Mouse (Mus musculus): Measurements from ENCODE around the gene Anapc11. TPM values are rescaled to one million over a fixed set of nuclear protein-coding genes. Genes with fewer than 3 reads are reported as not detected.

The Anapc11 gene
- polyA plus RNA-seq, 1 experiment from 2014 or later = 200 TPM

DNA sequence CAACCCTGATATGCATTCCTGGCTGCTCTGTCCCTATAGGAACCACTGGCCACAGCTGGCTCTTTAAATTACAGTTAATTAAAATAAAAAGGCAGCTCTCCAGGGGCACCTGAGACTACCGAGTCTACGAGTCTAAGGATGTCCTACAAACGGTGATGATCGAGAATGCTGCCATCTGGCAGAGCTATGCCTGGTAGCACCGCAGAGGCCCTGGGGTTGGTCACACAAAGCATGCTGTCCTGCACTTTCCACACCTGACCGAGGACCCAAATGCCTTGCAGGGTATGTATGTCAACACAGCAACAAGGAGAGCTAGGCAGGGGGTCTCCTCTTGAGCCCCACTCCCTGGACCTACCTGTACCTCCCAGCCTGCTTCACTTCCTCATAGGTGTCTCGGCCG is 15.8 kb downstream of the Anapc11 start:
- H3K9me3 ChIP-seq = no peaks in the 10 kb centered on the region
- peaks cover 5% of the 10 kb centered on the region; the same call in 1 of the 2 replicates for H3K27me3 ChIP-seq (replicated peaks)
- H3K36me3 ChIP-seq (replicated peaks) = 0 out of 2 replicates have a peak, but pooled peaks cover 13% of the 10 kb centered on the region
- ATAC-seq (replicated peaks) = no peak
- H3K4me1 ChIP-seq = peaks cover 26% of the 10 kb centered on the region
- H3K4me3 ChIP-seq = no peak overlapping the region
- WGBS = 82% methylated on average over 8 of the region's 8 CpGs
- no peak overlapping the region for H3K4me2 ChIP-seq
- H3K27ac ChIP-seq = no peak overlapping the region
- H3K9ac ChIP-seq = no peak overlapping the region

DNA sequence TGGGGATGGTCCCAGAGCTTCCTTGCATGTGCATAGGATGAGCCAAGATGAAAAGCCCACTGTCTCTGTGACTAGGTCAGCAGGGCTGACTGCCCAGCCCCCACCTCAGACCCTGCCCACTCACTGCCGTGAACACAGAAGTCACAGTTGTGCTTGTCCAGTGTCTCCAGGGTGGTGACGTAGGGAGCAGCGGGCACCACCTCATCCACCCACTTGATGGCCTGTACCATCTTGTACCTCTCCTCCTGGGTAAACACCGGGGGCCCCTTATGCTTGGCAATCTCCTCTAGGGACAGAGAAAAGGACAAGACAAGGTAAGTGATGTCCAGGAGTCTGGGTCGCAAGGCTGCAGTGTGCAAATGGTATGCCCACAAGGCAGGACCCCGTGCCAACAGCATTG is 16.9 kb downstream of the Anapc11 start:
- WGBS = 93% methylated on average over 6 of the region's 6 CpGs
- Histone ChIP-seq H3K27me3 (replicated peaks) (no peaks in the 10 kb centered on the region), H3K27ac (no peak overlapping the region), H3K4me1 (peaks cover 24% of the 10 kb centered on the region), H3K9ac (no peak overlapping the region), H3K4me2 (no peak overlapping the region), H3K9me3 (no peaks in the 10 kb centered on the region), H3K36me3 (replicated peaks) (peaks cover 19% of the 10 kb centered on the region; the same call in 1 of the 2 replicates), H3K4me3 (no peak overlapping the region)
- no peak for ATAC-seq (replicated peaks)

DNA sequence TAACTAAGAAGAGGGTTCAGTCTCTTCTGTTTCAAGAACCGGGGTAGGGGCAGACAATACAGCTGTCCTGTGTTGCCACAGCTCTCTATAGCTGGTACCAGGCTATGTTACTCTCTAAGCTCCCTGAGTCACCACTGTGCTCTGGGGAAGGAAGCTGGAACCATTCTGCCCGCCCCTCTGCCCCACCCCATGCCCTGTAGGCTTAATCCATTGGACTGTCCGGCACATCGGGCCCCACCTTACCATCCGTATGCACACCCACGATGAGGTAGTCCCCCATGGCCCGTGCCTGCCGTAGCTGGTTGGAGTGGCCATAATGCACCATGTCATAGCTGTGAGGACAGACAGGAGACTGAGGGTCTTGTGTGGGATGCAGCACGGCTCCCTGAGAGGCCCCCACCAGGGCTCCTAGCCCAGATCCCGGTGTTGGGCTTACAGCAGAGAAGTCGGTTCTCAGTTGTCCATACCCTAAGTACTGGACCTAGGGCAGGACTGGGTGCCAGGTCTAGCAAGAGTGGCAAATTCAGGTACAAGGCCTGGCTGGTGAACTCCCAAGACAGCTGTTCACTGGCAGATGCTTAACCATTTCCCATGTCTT is 17.5 kb downstream of the Anapc11 start:
- Histone ChIP-seq H3K9ac (no peak overlapping the region), H3K4me3 (no peak overlapping the region), H3K4me1 (peaks cover 24% of the 10 kb centered on the region), H3K27me3 (replicated peaks) (no peaks in the 10 kb centered on the region), H3K27ac (no peak overlapping the region), H3K9me3 (no peaks in the 10 kb centered on the region), H3K36me3 (replicated peaks) (peaks cover 23% of the 10 kb centered on the region), H3K4me2 (no peak overlapping the region)
- 89% methylated on average over 11 of the region's 11 CpGs for WGBS
- no peak for ATAC-seq (replicated peaks)

DNA sequence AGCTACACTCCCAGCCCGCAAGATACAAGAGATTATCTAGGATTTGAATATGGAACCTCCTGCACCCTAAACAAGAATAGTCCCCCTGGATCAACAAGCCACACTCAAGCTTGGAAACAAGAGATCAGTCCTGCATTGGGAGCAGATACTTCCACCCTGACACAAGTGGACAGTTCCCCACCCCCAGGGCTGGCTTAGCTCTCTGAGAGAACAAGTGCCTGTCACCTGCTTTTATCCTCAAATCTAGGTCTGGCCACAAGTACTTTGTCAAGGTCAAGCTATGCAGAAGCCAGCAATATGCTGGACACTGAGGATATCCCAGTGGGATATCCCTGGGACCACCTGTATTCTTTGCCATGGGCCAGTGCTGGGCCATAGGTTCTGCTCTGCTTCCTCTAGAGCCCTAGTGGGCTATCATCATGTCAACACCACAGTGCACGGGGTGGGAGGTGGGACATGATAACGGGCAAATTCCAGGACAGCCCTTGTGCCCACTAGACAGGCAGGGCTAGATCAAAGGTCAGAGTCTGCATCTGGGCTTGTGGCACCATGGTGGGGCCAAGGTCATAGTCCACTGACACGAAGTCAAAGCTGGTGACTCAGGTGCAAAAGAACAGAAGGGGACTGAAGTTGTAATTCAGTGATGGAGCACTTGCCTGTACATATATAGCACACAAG is 18.5 kb downstream of the Anapc11 start:
- Histone ChIP-seq H3K4me3 (peak overlapping the region; percentile 73), H3K9ac (peak overlapping the region; percentile 84), H3K4me1 (peaks cover 24% of the 10 kb centered on the region), H3K9me3 (no peaks in the 10 kb centered on the region), H3K27ac (peak overlapping the region; percentile 91), H3K27me3 (replicated peaks) (no peaks in the 10 kb centered on the region), H3K4me2 (peak overlapping the region; percentile 74), H3K36me3 (replicated peaks) (peaks cover 24% of the 10 kb centered on the region)
- WGBS = 55% methylated on average over 4 of the region's 4 CpGs
- no peak for ATAC-seq (replicated peaks)

DNA sequence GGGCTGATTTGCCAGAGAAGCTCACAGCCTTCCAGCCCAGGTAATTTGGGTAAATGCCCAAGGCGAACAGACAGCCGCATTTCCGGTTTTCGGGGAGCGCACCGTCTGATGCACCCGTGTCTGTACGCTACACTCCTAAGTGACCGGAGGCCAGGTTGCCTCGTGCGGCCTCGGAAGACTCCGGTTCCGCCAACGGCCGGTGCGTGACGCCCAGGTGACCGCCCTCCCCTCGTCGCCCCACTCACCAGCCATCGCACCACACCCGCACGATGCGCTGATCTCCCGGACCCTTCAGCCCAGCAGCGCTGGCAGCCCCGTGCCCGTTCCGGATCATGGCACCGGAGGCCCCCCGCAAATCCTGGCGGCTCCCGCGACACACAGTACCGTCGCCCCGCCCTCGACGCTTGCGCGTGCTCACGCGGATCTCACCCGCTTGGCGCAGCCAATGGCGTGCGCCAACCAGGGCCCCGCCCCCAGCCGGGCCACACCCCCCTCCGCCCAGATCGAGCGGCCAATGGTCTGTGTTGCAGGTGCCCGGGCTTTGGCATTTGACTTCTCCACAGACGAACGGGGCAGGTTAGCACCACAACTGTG is 19.4 kb downstream of the Anapc11 start, which contains the start of gene Pcyt2:
Gene Pcyt2 (minus strand): TSS at position 418 of the 594 bp plus-strand sequence.
- H3K4me1 ChIP-seq = peaks cover 24% of the 10 kb centered on the region
- ATAC-seq (replicated peaks) = peak; percentile 95
- H3K4me2 ChIP-seq = peak within 1 kb of the TSS; percentile 74
- under 1% methylated on average over 56 of the region's 56 CpGs for WGBS
- peak within 1 kb of the TSS; percentile 91 for H3K27ac ChIP-seq
- peak within 1 kb of the TSS; percentile 73 for H3K4me3 ChIP-seq
- H3K9ac ChIP-seq = peak within 1 kb of the TSS; percentile 84
- H3K36me3 ChIP-seq (replicated peaks) = peaks cover 32% of the 10 kb centered on the region
- H3K9me3 ChIP-seq = no peaks in the 10 kb centered on the region
- H3K27me3 ChIP-seq (replicated peaks) = no peaks in the 10 kb centered on the region

DNA sequence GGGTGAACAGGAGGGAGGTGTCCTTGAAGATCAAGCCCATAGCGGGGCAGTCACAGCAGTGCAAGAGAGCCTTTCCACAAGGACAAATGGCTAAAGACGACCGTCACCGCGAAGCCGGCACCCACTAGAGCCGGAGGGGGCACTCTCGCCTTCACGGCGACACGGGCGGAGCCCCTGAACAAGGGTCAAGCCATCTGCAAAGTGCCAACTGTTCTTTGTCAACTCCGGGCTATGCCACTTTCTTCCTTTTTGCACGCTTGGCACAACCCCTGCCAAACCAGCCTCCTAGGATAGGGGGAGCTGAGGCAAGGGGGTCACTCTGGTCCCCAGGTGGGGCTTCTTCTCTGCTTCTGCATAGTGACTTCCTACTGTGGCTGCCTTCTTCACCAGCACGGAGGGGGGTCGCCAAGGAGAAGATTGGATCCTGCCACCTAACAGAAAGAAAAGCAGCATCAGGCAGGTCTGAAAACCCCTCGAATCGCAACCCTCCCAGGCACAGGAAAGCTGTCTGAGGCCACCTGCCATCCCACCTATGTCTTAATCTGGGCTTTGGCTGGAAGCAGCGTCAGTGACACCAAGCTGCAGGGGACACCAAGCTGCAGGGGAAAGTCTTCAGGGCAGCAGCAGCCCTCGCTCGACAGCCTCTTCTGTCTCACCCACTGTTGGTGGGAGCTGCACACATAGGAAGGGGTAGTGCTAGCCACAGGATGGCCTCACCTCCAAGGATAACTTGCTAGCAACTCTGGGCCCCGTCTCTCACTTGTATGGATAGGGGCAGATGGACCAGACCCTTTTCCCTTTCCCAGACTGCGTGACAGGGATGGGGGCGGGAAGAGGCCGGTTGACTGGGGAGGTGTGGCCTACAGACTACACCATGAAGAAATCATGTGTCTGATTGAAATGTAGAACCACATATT is 20.7 kb downstream of the Anapc11 start:
- WGBS = 95% methylated on average over 25 of the region's 25 CpGs
- H3K4me3 ChIP-seq = no peak overlapping the region
- no peaks in the 10 kb centered on the region for H3K9me3 ChIP-seq
- peaks cover 31% of the 10 kb centered on the region for H3K4me1 ChIP-seq
- H3K27ac ChIP-seq = 0 out of 2 replicates have a peak overlapping the region, but pooled peaks have one; percentile 91
- H3K4me2 ChIP-seq = no peak overlapping the region
- no peaks in the 10 kb centered on the region for H3K27me3 ChIP-seq (replicated peaks)
- no peak for ATAC-seq (replicated peaks)
- H3K36me3 ChIP-seq (replicated peaks) = peaks cover 33% of the 10 kb centered on the region
- H3K9ac ChIP-seq = no peak overlapping the region

DNA sequence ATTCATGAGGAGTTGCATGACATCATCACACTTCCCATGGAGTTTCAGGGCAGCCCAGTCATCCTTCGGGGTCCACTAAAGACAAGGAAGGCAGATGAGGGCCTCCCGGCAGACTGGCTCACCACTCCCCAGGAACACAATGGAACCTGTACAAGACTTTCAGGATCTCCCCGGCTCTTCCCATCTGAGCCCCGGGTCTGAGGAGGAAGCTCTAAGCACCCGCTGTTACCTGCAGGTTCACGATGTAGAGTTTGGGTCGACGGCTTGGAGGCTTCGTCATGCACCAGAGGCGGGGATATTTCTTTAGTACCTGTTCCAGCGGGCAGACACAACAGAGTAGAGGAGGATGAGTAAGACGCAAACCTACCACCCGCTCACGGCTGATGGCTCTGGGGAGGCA is 22.0 kb downstream of the Anapc11 start:
- Histone ChIP-seq H3K9ac (no peak overlapping the region), H3K36me3 (replicated peaks) (peaks cover 33% of the 10 kb centered on the region), H3K9me3 (no peaks in the 10 kb centered on the region), H3K27ac (no peak overlapping the region), H3K4me1 (peaks cover 38% of the 10 kb centered on the region), H3K4me2 (no peak overlapping the region), H3K27me3 (replicated peaks) (no peaks in the 10 kb centered on the region), H3K4me3 (no peak overlapping the region)
- WGBS = 93% methylated on average over 14 of the region's 14 CpGs
- ATAC-seq (replicated peaks) = no peak

DNA sequence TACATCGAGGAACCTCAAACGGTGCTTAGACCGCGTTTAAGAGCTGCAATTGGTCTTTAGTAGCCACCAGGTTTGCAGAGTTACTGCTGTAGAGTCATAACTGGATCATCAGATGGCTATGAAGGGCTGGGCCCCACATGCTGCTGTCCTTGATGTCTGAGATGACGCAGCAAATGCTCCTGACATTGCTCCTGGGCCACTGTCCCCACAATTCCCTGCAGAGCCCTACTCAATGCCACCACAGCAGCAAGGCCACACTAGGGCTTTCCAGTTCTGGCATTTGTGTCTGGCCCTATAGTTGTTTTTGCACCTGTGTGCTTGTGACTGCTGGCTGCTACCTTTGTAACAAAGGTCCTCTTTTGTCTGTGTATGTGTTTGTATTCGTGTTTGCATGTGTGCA is 24.6 kb downstream of the Anapc11 start:
- Histone ChIP-seq H3K4me2 (no peak overlapping the region), H3K36me3 (replicated peaks) (peaks cover 37% of the 10 kb centered on the region), H3K4me3 (no peak overlapping the region), H3K27ac (no peak overlapping the region), H3K9me3 (no peaks in the 10 kb centered on the region), H3K27me3 (replicated peaks) (no peaks in the 10 kb centered on the region), H3K9ac (no peak overlapping the region), H3K4me1 (peaks cover 22% of the 10 kb centered on the region)
- ATAC-seq (replicated peaks) = no peak
- WGBS = 93% methylated on average over 6 of the region's 6 CpGs

DNA sequence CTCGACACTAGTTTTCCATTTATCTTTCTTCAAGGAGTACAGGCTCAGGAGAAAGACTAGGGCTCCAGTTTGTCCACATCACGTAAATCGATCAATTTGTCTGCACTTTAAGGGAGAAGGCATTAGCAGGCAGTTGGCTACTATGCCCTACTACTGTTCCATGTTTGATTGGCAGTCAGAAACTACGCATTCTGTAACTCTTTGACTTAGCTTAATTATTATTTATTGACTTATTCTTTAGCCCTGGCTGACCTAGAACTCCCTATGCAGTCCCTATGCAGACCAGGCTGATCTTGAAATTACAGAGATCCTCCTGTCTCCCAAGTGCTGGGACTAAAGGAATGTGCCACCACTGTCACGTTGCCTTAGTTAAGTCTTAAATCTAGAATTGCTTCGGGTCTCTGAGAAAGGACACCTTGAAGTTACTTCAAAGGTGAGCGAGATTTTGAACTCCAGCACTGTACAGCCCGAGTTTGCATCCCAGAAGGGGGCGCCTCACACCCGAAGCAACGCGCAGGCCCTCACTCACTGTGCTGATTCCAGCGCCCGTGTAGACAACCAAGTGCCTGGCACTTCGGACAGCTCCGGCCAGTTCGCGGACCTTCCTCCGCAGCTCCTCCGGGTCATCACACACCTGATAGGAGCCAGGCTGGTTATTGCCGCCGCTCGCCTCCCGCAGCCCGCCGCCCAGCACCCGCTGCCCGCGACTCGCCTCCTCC is 25.9 kb downstream of the Anapc11 start:
- ATAC-seq (replicated peaks) = peak; percentile 62
- no peaks in the 10 kb centered on the region for H3K27me3 ChIP-seq (replicated peaks)
- peaks cover 19% of the 10 kb centered on the region for H3K4me1 ChIP-seq
- peak overlapping the region; percentile 88 for H3K4me3 ChIP-seq
- peaks cover 35% of the 10 kb centered on the region for H3K36me3 ChIP-seq (replicated peaks)
- peak overlapping the region; percentile 77 for H3K27ac ChIP-seq
- no peaks in the 10 kb centered on the region for H3K9me3 ChIP-seq
- peak overlapping the region; percentile 74 for H3K9ac ChIP-seq
- H3K4me2 ChIP-seq = peak overlapping the region; percentile 99
- 13% methylated on average over 30 of the region's 30 CpGs for WGBS

DNA sequence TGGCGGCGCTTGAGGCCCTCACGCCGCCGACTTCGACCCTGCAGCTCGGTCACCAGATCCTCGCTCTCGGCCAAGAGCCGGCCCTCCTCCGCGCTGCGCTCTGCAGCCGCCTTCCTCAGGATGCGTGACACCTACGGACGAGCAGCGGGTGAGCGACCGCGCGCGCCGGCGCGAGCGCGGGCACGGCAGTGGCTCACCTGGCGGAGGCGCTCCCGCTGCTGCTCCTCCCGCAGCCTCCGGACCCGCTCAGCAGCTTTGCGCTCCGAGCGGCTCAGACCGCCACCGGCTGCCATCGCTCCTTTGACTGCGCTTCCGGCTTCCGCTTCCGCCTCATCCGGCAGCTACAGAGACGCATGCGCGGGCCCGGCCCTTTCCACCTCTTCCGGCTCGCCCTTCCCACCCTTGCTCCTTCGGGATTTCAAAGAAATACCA is 26.5 kb downstream of the Anapc11 start:
- peak overlapping the region; percentile 74 for H3K9ac ChIP-seq
- ATAC-seq (replicated peaks) = peak; percentile 79
- peaks cover 36% of the 10 kb centered on the region for H3K36me3 ChIP-seq (replicated peaks)
- no peaks in the 10 kb centered on the region for H3K27me3 ChIP-seq (replicated peaks)
- peak overlapping the region; percentile 77 for H3K27ac ChIP-seq
- peaks cover 23% of the 10 kb centered on the region for H3K4me1 ChIP-seq
- peak overlapping the region; percentile 99 for H3K4me2 ChIP-seq
- H3K9me3 ChIP-seq = no peaks in the 10 kb centered on the region
- under 1% methylated on average over 53 of the region's 53 CpGs for WGBS
- peak overlapping the region; percentile 88 for H3K4me3 ChIP-seq

DNA sequence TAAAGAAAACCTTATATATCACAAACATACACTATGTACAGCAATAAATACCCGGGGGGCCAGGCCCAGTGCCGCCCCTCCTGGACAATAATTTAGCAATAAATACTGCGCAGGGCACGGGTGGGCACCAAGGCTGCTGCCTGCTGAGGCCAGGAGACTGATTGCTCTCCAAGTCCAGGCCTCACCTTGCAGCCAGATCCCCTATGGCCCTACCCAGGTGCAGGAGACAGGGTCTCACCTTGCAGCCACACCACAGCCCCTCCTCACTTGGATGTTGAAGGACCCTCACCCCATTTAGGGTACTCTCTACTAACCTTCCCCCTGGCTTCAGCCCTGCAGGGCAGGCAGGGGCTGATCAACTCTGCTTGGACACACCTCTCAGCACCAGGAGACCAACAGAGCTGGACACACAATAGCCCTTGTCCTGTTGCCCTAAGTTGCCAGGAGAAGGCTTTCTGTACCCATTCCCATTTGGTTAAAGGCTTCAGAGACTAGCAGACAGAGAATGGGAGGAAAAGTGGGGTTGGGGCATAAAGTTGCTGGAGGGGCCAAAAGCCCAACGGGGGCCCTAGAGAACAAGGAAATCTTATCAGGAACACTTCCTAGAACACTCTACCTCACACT is 27.0 kb downstream of the Anapc11 start, which contains the start of gene Sirt7:
Gene Sirt7 (minus strand): TSS at position 89 of the 624 bp plus-strand sequence.
- peaks cover 31% of the 10 kb centered on the region for H3K36me3 ChIP-seq (replicated peaks)
- peak within 1 kb of the TSS; percentile 99 for H3K4me2 ChIP-seq
- no peaks in the 10 kb centered on the region for H3K27me3 ChIP-seq (replicated peaks)
- H3K4me3 ChIP-seq = peak within 1 kb of the TSS; percentile 88
- peak; percentile 54 for ATAC-seq (replicated peaks)
- H3K9ac ChIP-seq = peak within 1 kb of the TSS; percentile 74
- peak within 1 kb of the TSS; percentile 77 for H3K27ac ChIP-seq
- WGBS = 25% methylated on average over 5 of the region's 5 CpGs
- H3K4me1 ChIP-seq = peaks cover 29% of the 10 kb centered on the region
- H3K9me3 ChIP-seq = no peaks in the 10 kb centered on the region
